Mouse (Mus musculus) gastrocnemius, adult 2 months (tissue): ENCODE results near the gene Rarb. TPM values are rescaled to one million over a fixed set of nuclear protein-coding genes. Genes with fewer than 3 reads are reported as not detected.

Source experiments
- DNase-seq: peaks from one replicate; pipeline ENCODE4 v3.0.0; 2022
- H3K27ac ChIP-seq: fragments of 200-600 bp; 2 replicates; pipeline ENCODE4 v1.8.1; 2022; ENCODE audit warnings: mild to moderate bottlenecking
- H3K4me3 ChIP-seq: fragments of 200-600 bp; 2 replicates; pipeline ENCODE4 v1.8.1; 2022; ENCODE audit warnings: mild to moderate bottlenecking, moderate library complexity
- CTCF ChIP-seq: fragments of 200-600 bp; IDR thresholded peaks from 2 replicates; pipeline ENCODE4 v1.8.1; 2022; ENCODE audit warnings: antibody characterized with exemption, mild to moderate bottlenecking, moderate library complexity
- intact Hi-C: fragments of 180-260 bp; cut with DNase I; formaldehyde crosslinking; loops from one replicate; pipeline ENCODE4 v1.15.1; 2025
- total RNA-seq, 2 experiments: library from RNA; stranded (reverse); gene quantifications; 2 replicates each; pipeline ENCODE4 v1.2.3; 2021

Gene Rarb
- total RNA-seq, 2 experiments from 2014 or later: 12.9 to 13.1 TPM

- Histone ChIP-seq H3K4me3 (no peak overlapping the region), H3K27ac (no peak overlapping the region)
- TF ChIP-seq CTCF: no peak
- no peak for DNase-seq
- intact Hi-C loops: no loop called here
These were observed 95.0 kb downstream of the Rarb start for GRCm38 (mm10) chr14:16723991-16724390.

GRCm38 (mm10) chr14:16717821-16718220, 101.1 kb downstream of the Rarb start:
- Histone ChIP-seq H3K27ac (no peak overlapping the region), H3K4me3 (no peak overlapping the region)
- TF ChIP-seq CTCF: no peak
- intact Hi-C loops: no loop called here
- DNase-seq: no peak

- no peak overlapping the region for H3K4me3 ChIP-seq
- intact Hi-C loops: no loop called here
- no peak for DNase-seq
- TF ChIP-seq CTCF: no peak
- no peak overlapping the region for H3K27ac ChIP-seq
These were observed 104.5 kb downstream of the Rarb start for GRCm38 (mm10) chr14:16714344-16714955.

GRCm38 (mm10) chr14:16713773-16714172, 105.2 kb downstream of the Rarb start:
- no peak for TF ChIP-seq CTCF
- intact Hi-C loops: no loop called here
- no peak overlapping the region for H3K4me3 ChIP-seq
- DNase-seq: no peak
- no peak overlapping the region for H3K27ac ChIP-seq

GRCm38 (mm10) chr14:16699228-16699627, 119.7 kb downstream of the Rarb start:
- Histone ChIP-seq H3K27ac (no peak overlapping the region), H3K4me3 (no peak overlapping the region)
- no peak for DNase-seq
- TF ChIP-seq CTCF: no peak
- intact Hi-C loops: no loop called here

GRCm38 (mm10) chr14:16695453-16696120, 123.4 kb downstream of the Rarb start:
- intact Hi-C loops: no loop called here

GRCm38 (mm10) chr14:16678335-16678734, 140.6 kb downstream of the Rarb start:
- no peak for DNase-seq
- intact Hi-C loops: no loop called here
- Histone ChIP-seq H3K4me3 (no peak overlapping the region), H3K27ac (no peak overlapping the region)
- TF ChIP-seq CTCF: no peak

More at GRCm38 (mm10) chr14:16695453-16696120, 123.4 kb downstream of the Rarb start:
- no peak for TF ChIP-seq CTCF
- DNase-seq: no peak
- Histone ChIP-seq H3K27ac (no peak overlapping the region), H3K4me3 (no peak overlapping the region)

- TF ChIP-seq CTCF: no peak
- intact Hi-C loops: no loop called here
These were observed 141.9 kb downstream of the Rarb start for GRCm38 (mm10) chr14:16677081-16677480.

GRCm38 (mm10) chr14:16670571-16670970, 148.4 kb downstream of the Rarb start:
- intact Hi-C loops: no loop called here
- TF ChIP-seq CTCF: no peak
- H3K27ac ChIP-seq: no peak overlapping the region
- DNase-seq: no peak
- no peak overlapping the region for H3K4me3 ChIP-seq

More at GRCm38 (mm10) chr14:16677081-16677480, 141.9 kb downstream of the Rarb start:
- DNase-seq: no peak
- Histone ChIP-seq H3K4me3 (no peak overlapping the region), H3K27ac (no peak overlapping the region)

GRCm38 (mm10) chr14:16639153-16639943, 179.6 kb downstream of the Rarb start:
- Histone ChIP-seq H3K4me3 (0 out of 2 replicates have a peak overlapping the region, but pooled peaks have one; percentile 11), H3K27ac (no peak overlapping the region)
- peak; percentile 68 for DNase-seq
- TF ChIP-seq CTCF: peak; percentile 62
- intact Hi-C loops: loop anchor here (2.0 to 5.0 kb wide), 2 partner anchors 62 to 205 kb away; no protein-coding TSS in a partner anchor

- Histone ChIP-seq H3K4me3 (no peak overlapping the region), H3K27ac (no peak overlapping the region)
- DNase-seq: no peak
- intact Hi-C loops: no loop called here
- no peak for TF ChIP-seq CTCF
These were observed 205.0 kb downstream of the Rarb start for GRCm38 (mm10) chr14:16613975-16614374.

GRCm38 (mm10) chr14:16605480-16605879, 213.5 kb downstream of the Rarb start:
- H3K4me3 ChIP-seq: no peak overlapping the region
- DNase-seq: no peak
- no peak overlapping the region for H3K27ac ChIP-seq
- intact Hi-C loops: no loop called here
- no peak for TF ChIP-seq CTCF
